Mouse (Mus musculus): Measurements from ENCODE around the gene Clcnkb. TPM values are rescaled to one million over a fixed set of nuclear protein-coding genes. Genes with fewer than 3 reads are reported as not detected.

Clcnkb gene
- polyA plus RNA-seq, 1 experiment from 2014 or later = not detected

DNA sequence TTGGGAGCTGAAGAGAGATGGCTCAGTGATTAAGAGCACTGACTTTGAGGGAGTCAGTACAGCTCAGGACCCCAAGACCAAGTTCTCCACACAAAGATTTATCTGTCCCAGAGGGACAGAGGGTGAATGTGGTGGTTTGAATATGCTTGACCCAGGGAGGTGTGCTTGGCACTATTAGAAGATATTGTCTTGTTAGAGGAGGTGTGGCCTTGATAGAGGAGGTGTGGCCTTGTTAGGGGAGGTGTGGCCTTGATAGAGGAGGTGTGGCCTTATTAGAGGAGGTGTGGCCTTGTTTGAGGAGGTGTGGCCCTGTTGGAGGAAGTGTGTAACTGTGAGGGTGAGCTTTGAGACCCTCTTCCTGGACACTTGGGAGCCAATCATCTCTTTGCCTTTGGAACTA is 58.0 kb downstream of the Clcnkb start:
- Histone ChIP-seq H3K4me2 (ENCODE audit: low read length) (no peak overlapping the region), H3K36me3 (ENCODE audit: control insufficient read depth, insufficient read depth) (no peaks in the 10 kb centered on the region), H3K9ac (replicated peaks; ENCODE audit: low read depth, low read length) (no peak overlapping the region), H3K27ac (ENCODE audit: low read length) (no peak overlapping the region), H3K9me3 (ENCODE audit: control insufficient read depth, low read length) (no peaks in the 10 kb centered on the region), H3K4me3 (replicated peaks; ENCODE audit: low read length) (no peak overlapping the region), H3K27me3 (replicated peaks; ENCODE audit: control insufficient read depth, insufficient read depth, low read length) (no peaks in the 10 kb centered on the region), H3K4me1 (replicated peaks; ENCODE audit: control insufficient read depth, insufficient read depth, low read length) (no peaks in the 10 kb centered on the region; the same call in 1 of the 2 replicates)
- no peak for ATAC-seq

Other genes starting within 250 kb of the Clcnkb start
- gene Rsg1, start 202.1 kb downstream of the Clcnkb start, polyA plus RNA-seq (2015; fragmentation: Nextera tagmentation; extraction: Ambion mirVana) = 8.3 and 11.0 TPM in 2 replicates
- gene Arhgef19, start 176.5 kb downstream of the Clcnkb start, polyA plus RNA-seq (2015; fragmentation: Nextera tagmentation; extraction: Ambion mirVana) = 0.71 and 1.1 TPM in 2 replicates
- gene Epha2, start 114.8 kb downstream of the Clcnkb start, polyA plus RNA-seq (2015; fragmentation: Nextera tagmentation; extraction: Ambion mirVana) = 0.92 and 1.5 TPM in 2 replicates
- gene Fam131c, start 47.8 kb downstream of the Clcnkb start, polyA plus RNA-seq (2015; fragmentation: Nextera tagmentation; extraction: Ambion mirVana) = 11.6 and 19.8 TPM in 2 replicates
- gene Clcnka, start 17.3 kb downstream of the Clcnkb start, polyA plus RNA-seq (2015; fragmentation: Nextera tagmentation; extraction: Ambion mirVana) = not detected in 2 replicates
- not detected in 2 replicates for gene Hspb7, start 4.8 kb upstream of the Clcnkb start, polyA plus RNA-seq (2015; fragmentation: Nextera tagmentation; extraction: Ambion mirVana)
- not detected in 2 replicates for gene Srarp, start 20.1 kb upstream of the Clcnkb start, polyA plus RNA-seq (2015; fragmentation: Nextera tagmentation; extraction: Ambion mirVana)
- gene Zbtb17, start 28.6 kb upstream of the Clcnkb start, polyA plus RNA-seq (2015; fragmentation: Nextera tagmentation; extraction: Ambion mirVana) = 62.0 and 64.2 TPM in 2 replicates
- 16.0 and 19.1 TPM in 2 replicates for gene Spen, start 122.6 kb upstream of the Clcnkb start, polyA plus RNA-seq (2015; fragmentation: Nextera tagmentation; extraction: Ambion mirVana)
- 18.8 and 27.8 TPM in 2 replicates for gene Fblim1, start 190.1 kb upstream of the Clcnkb start, polyA plus RNA-seq (2015; fragmentation: Nextera tagmentation; extraction: Ambion mirVana)
- gene Tmem82, start 202.6 kb upstream of the Clcnkb start, polyA plus RNA-seq (2015; fragmentation: Nextera tagmentation; extraction: Ambion mirVana) = 0.13 and 0.19 TPM in 2 replicates
- gene Slc25a34, start 207.8 kb upstream of the Clcnkb start, polyA plus RNA-seq (2015; fragmentation: Nextera tagmentation; extraction: Ambion mirVana) = 0.08 TPM in 1 of 2 replicates, not detected in the other
- gene Plekhm2, start 248.9 kb upstream of the Clcnkb start, polyA plus RNA-seq (2015; fragmentation: Nextera tagmentation; extraction: Ambion mirVana) = 5.0 and 7.0 TPM in 2 replicates

All from forebrain, embryonic 16.5 days (tissue).